Mouse (Mus musculus) T-helper 1 cell (primary cell): Measurements from ENCODE around the gene Herc1.

Source experiments
- in situ Hi-C: fragments of 300-600 bp; cut with MboI, MseI; formaldehyde crosslinking; loops from one replicate; pipeline ENCODE4 v1.15.1; 2025; ENCODE audit warnings: high pct_unique_total_duplicates

The Herc1 gene

GRCm38 (mm10) chr9:66520299-66520698 lies 170.0 kb downstream of the Herc1 start:
- in situ Hi-C loops = no loop called here

GRCm38 (mm10) chr9:66521595-66521994 lies 171.3 kb downstream of the Herc1 start:
- in situ Hi-C loops = no loop called here

- in situ Hi-C loops = no loop called here
These were observed 192.5 kb downstream of the Herc1 start for GRCm38 (mm10) chr9:66542785-66543184.
